Mouse (Mus musculus): ENCODE results near the gene Rtn4rl1.

Gene Rtn4rl1

GRCm38 (mm10) chr11:75212876-75213275 lies 19.3 kb downstream of the Rtn4rl1 start:
- DNase-seq (ENCODE audit: low spot score in 2 of 2), result no peak

- DNase-seq (ENCODE audit: low spot score in 2 of 2), result peak in 1 of 2 experiments; percentile 42
Observed at GRCm38 (mm10) chr11:75213372-75214080, 19.9 kb downstream of the Rtn4rl1 start.

GRCm38 (mm10) chr11:75214081-75214950 lies 20.7 kb downstream of the Rtn4rl1 start:
- DNase-seq (ENCODE audit: low spot score in 2 of 2), result no peak

GRCm38 (mm10) chr11:75220115-75220514 lies 26.5 kb downstream of the Rtn4rl1 start:
- DNase-seq (ENCODE audit: low spot score in 2 of 2), result peak in 1 of 2 experiments; percentile 31

- DNase-seq (ENCODE audit: low spot score in 2 of 2), result no peak
Observed at GRCm38 (mm10) chr11:75220517-75221145, 27.0 kb downstream of the Rtn4rl1 start.

- no peak for DNase-seq (ENCODE audit: low spot score in 2 of 2)
Observed at GRCm38 (mm10) chr11:75224062-75224461, 30.5 kb downstream of the Rtn4rl1 start.

GRCm38 (mm10) chr11:75224835-75225234 lies 31.3 kb downstream of the Rtn4rl1 start:
- no peak for DNase-seq (ENCODE audit: low spot score in 2 of 2)

GRCm38 (mm10) chr11:75227632-75228031 lies 34.0 kb downstream of the Rtn4rl1 start:
- DNase-seq (ENCODE audit: low spot score in 2 of 2), result no peak

GRCm38 (mm10) chr11:75229289-75229688 lies 35.7 kb downstream of the Rtn4rl1 start:
- DNase-seq (ENCODE audit: low spot score in 2 of 2), result no peak

GRCm38 (mm10) chr11:75230272-75230760 lies 36.7 kb downstream of the Rtn4rl1 start:
- DNase-seq (ENCODE audit: low spot score in 2 of 2), result no peak

GRCm38 (mm10) chr11:75231756-75232155 lies 38.2 kb downstream of the Rtn4rl1 start:
- peak in 1 of 2 experiments; percentile 58 for DNase-seq (ENCODE audit: low spot score in 2 of 2)

- no peak for DNase-seq (ENCODE audit: low spot score in 2 of 2)
Observed at GRCm38 (mm10) chr11:75232434-75232833, 38.9 kb downstream of the Rtn4rl1 start.

GRCm38 (mm10) chr11:75234745-75235144 lies 41.2 kb downstream of the Rtn4rl1 start:
- DNase-seq (ENCODE audit: low spot score in 2 of 2), result no peak

GRCm38 (mm10) chr11:75240158-75240934 lies 46.8 kb downstream of the Rtn4rl1 start:
- peak; percentile 51 to 77 for DNase-seq (ENCODE audit: low spot score in 2 of 2)

GRCm38 (mm10) chr11:75242710-75243255 lies 49.2 kb downstream of the Rtn4rl1 start:
- no peak for DNase-seq (ENCODE audit: low spot score in 2 of 2)

- DNase-seq (ENCODE audit: low spot score in 2 of 2), result no peak
Observed at GRCm38 (mm10) chr11:75244368-75245275, 51.0 kb downstream of the Rtn4rl1 start.

- no peak for DNase-seq (ENCODE audit: low spot score in 2 of 2)
Observed at GRCm38 (mm10) chr11:75245372-75246330, 52.1 kb downstream of the Rtn4rl1 start.

- peak in 1 of 2 experiments; percentile 55 for DNase-seq (ENCODE audit: low spot score in 2 of 2)
Observed at GRCm38 (mm10) chr11:75246589-75246988, 53.0 kb downstream of the Rtn4rl1 start.
